Mouse (Mus musculus) small intestine, adult 2 months (tissue): Measurements from ENCODE around the gene Stat3. TPM values are rescaled to one million over a fixed set of nuclear protein-coding genes. Genes with fewer than 3 reads are reported as not detected.

ENCODE experiments used
- H3K27ac ChIP-seq: fragments of 200-500 bp; 2 replicates; pipeline ENCODE4 v1.5.1; 2012; ENCODE audit warnings: low read depth, low read length, control low read depth, inconsistent platforms; ENCODE audit not compliant: insufficient read depth
- H3K27me3 ChIP-seq: fragments of 200-500 bp; 2 replicates; pipeline ENCODE4 v1.6.1; 2012; ENCODE audit warnings: mild to moderate bottlenecking, moderate library complexity, low read length, inconsistent platforms; ENCODE audit not compliant: control insufficient read depth, insufficient read depth
- H3K36me3 ChIP-seq: fragments of 200-500 bp; 2 replicates; pipeline ENCODE4 v1.6.1; 2012; ENCODE audit warnings: mild to moderate bottlenecking, low read length, control low read depth, inconsistent platforms; ENCODE audit not compliant: control insufficient read depth, insufficient read depth
- H3K4me1 ChIP-seq: fragments of 200-500 bp; 2 replicates; pipeline ENCODE4 v1.6.1; 2012; ENCODE audit warnings: low read length, inconsistent platforms, mixed read lengths; ENCODE audit not compliant: control insufficient read depth, insufficient read depth, insufficient read length
- H3K4me3 ChIP-seq: fragments of 200-500 bp; 2 replicates; pipeline ENCODE4 v1.5.1; 2012; ENCODE audit warnings: low read depth, mild to moderate bottlenecking, control low read depth, inconsistent platforms, low read length, moderate library complexity
- CTCF ChIP-seq: fragments of 200-500 bp; IDR thresholded peaks from 2 replicates; pipeline ENCODE4 v1.5.1; 2012; ENCODE audit warnings: low read depth, mild to moderate bottlenecking, control low read depth, inconsistent platforms, low read length, moderate library complexity, mixed read lengths; ENCODE audit not compliant: insufficient replicate concordance, insufficient read length; ENCODE audit errors: extremely low read depth
- POLR2A ChIP-seq: fragments of 200-500 bp; IDR thresholded peaks from 2 replicates; pipeline ENCODE4 v1.6.1; 2012; ENCODE audit warnings: low read depth, mild to moderate bottlenecking, control low read depth, inconsistent platforms, low read length, moderate library complexity
- WGBS: fragments of 180-500 bp; shearing (Covaris S2); methylation state at CpG from one replicate; pipeline ENCODE4 v1.1.7; 2018; 5-methylcytosine and 5-hydroxymethylcytosine counted together
- polyA plus RNA-seq: library from polyadenylated mRNA; depleted of rRNA; stranded (reverse); fragments of >200 nt; gene quantifications from 2 replicates; pipeline ENCODE4 v1.2.3, GENCODE M21; 2012

Gene Stat3
- polyA plus RNA-seq, 1 experiment: 106 TPM

- 32% methylated on average over 4 of the region's 4 CpGs for WGBS
- TF ChIP-seq POLR2A (no peak), CTCF (no peak)
Measured at GRCm38 (mm10) chr11:100854268-100854667, 85.1 kb downstream of the Stat3 start.

DNA sequence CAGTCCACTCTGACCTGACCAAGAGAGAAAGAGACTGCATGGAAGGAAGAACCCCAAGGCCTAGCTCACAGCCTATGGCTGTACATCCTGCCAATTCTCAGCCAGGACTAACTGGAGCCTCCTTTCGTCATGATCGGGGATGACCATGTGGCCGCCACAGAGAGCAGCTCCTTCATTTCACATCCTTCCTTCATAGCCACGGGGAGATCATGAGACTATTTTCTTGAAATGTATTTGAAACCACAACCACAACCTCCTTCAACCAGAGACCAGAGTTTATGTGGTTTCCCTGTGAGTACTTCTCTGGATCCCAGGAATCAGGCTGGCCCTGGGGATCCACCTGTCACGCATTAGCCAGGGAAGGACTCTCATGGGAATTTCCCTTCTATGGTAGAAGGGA lies 86.3 kb downstream of the Stat3 start:
- H3K4me1 ChIP-seq: 0 out of 2 replicates have a peak, but pooled peaks cover 5% of the 10 kb centered on the region
- no peak overlapping the region for H3K4me3 ChIP-seq
- TF ChIP-seq POLR2A (no peak), CTCF (no peak)
- H3K27ac ChIP-seq: no peak overlapping the region
- no peaks in the 10 kb centered on the region for H3K36me3 ChIP-seq
- no peaks in the 10 kb centered on the region for H3K27me3 ChIP-seq
- 81% methylated on average over 5 of the region's 5 CpGs for WGBS

More at GRCm38 (mm10) chr11:100854268-100854667, 85.1 kb downstream of the Stat3 start:
- Histone ChIP-seq H3K27me3 (no peaks in the 10 kb centered on the region), H3K36me3 (no peaks in the 10 kb centered on the region), H3K27ac (no peak overlapping the region), H3K4me3 (no peak overlapping the region), H3K4me1 (peaks cover 7% of the 10 kb centered on the region)

- Histone ChIP-seq H3K36me3 (no peaks in the 10 kb centered on the region), H3K27me3 (no peaks in the 10 kb centered on the region), H3K4me1 (peaks cover 5% of the 10 kb centered on the region; the same call in 1 of the 2 replicates), H3K27ac (no peak overlapping the region), H3K4me3 (no peak overlapping the region)
- WGBS: 60% methylated on average over 2 of the region's 2 CpGs
- TF ChIP-seq CTCF (no peak), POLR2A (no peak)
Measured at GRCm38 (mm10) chr11:100852088-100852487, 87.3 kb downstream of the Stat3 start.

- WGBS: 3% methylated on average over 33 of the region's 33 CpGs
- Histone ChIP-seq H3K4me1 (peaks cover 5% of the 10 kb centered on the region; the same call in 1 of the 2 replicates), H3K36me3 (no peaks in the 10 kb centered on the region), H3K27ac (peak overlapping the region; percentile 40), H3K27me3 (no peaks in the 10 kb centered on the region), H3K4me3 (peak overlapping the region; percentile 79)
- TF ChIP-seq CTCF (no peak), POLR2A (peak; percentile 14; the same call in 1 of the 2 replicates)
Measured at GRCm38 (mm10) chr11:100850778-100851528, 88.4 kb downstream of the Stat3 start.

GRCm38 (mm10) chr11:100850038-100850777 lies 89.1 kb downstream of the Stat3 start, which contains the start of gene Stat5b:
Stat5b (minus strand) TSS chr11:100850724.
- Histone ChIP-seq H3K27me3 (no peaks in the 10 kb centered on the region), H3K36me3 (no peaks in the 10 kb centered on the region), H3K27ac (peak within 1 kb of the TSS; percentile 40), H3K4me3 (peak within 1 kb of the TSS; percentile 79), H3K4me1 (peaks cover 5% of the 10 kb centered on the region; the same call in 1 of the 2 replicates)
- WGBS: 1% methylated on average over 103 of the region's 104 CpGs
- no peak for TF ChIP-seq CTCF
- TF ChIP-seq POLR2A: peak; percentile 63

DNA sequence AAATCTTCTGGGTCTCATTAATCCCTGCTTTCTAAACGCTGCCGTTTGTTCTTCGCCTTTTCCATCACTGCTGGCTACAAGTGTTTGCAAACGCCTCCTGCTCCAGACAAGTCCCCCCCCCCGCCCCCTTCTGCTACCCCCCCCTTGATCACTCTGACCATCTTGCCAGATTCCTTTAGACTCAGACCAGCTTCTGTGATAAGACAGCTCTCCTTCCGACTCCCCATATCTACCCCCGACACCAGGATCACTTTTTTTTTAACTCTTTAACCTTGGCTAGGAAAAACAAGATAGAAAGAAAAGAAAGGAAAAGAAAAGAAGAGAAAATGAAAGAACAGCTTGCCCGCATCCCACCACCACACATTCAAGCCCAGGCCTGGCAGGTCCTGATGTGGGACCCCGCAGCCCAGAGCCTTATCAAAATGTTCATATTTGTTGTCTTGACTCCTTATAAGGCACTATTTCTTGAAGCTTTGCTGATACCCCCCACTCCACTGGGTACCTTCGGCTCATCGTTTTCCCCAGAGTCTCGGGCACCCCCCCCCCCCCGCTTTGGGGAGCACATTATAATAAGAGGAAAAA lies 89.8 kb downstream of the Stat3 start:
- Histone ChIP-seq H3K36me3 (no peaks in the 10 kb centered on the region), H3K4me1 (peaks cover 5% of the 10 kb centered on the region; the same call in 1 of the 2 replicates), H3K4me3 (peak overlapping the region; percentile 79), H3K27me3 (no peaks in the 10 kb centered on the region), H3K27ac (peak overlapping the region; percentile 7; the same call in 1 of the 2 replicates)
- no peak for TF ChIP-seq CTCF
- TF ChIP-seq POLR2A: no peak
- WGBS: 5% methylated on average over 13 of the region's 13 CpGs
